Comparison of ENCODE assay signal across 15 mouse cellular contexts in genomic region chr2:120496511-120496910, GRCm38 (mm10). TPM values are rescaled to one million over a fixed set of nuclear protein-coding genes. Genes with fewer than 3 reads are reported as not detected.
A peak's percentile ranks its signal among the peaks of the same experiment; 100 is the strongest.
DNase-seq lines count a peak whose midpoint lies in the region; ATAC-seq lines count a peak whose summit lies in the region.
"Had no signal": no experiment of that assay in that cellular context is flagged by ENCODE, and none has a peak within 500 bp of the region (broad histone marks: within the 10 kb centered on the region; RNA-seq: fewer than 3 reads in every experiment).

No protein-coding gene starts in this region.

- no peak for ATAC-seq in frontal cortex, adult (ENCODE audit: low TSS enrichment)
- no peak for ATAC-seq in megakaryocyte progenitor cell, adult 5-6 weeks (replicated peaks; ENCODE audit: poor library complexity)
- ATAC-seq: midbrain, embryonic 15.5 days; Patski had no signal

- DNase-seq in frontal cortex, adult 2 months (ENCODE audit: extremely low spot score in 1 of 2, low spot score in 1 of 2), result peak; percentile 27 to 45
- peak; percentile 19 for DNase-seq in thymus, postnatal 4 days
- no peak for DNase-seq in thymus, postnatal 10 days (ENCODE audit: low spot score in 2 of 2)
- peak; percentile 55 to 82 for DNase-seq in layer of hippocampus, postnatal 14 days (ENCODE audit: low spot score in 2 of 2)
- DNase-seq in kidney, postnatal 14 days, result no peak
- no peak for DNase-seq in lung, adult 18-20 months
- DNase-seq: cerebellum, adult 11 months; cerebellum, postnatal 36 days; heart, adult 2 months; lung, embryonic 14.5 days; thymus, adult 2 months had no signal

RNA-seq across cellular contexts. Expression of gene Capn3, which starts 40.7 kb away (rescaled TPM):
- polyA plus RNA-seq in frontal cortex, adult 2 months (2012; rRNA removed), result 6.1 and 10.3 TPM in 2 replicates
- 10 to 100 TPM in 1 of 2 experiments, 1 to 10 TPM in 1; 6.7 to 10.2 TPM for total RNA-seq in layer of hippocampus, postnatal 14 days (2021)
- total RNA-seq in megakaryocyte progenitor cell, adult 5-6 weeks (2015), result 0.95 and 2.2 TPM in 2 replicates
- total RNA-seq in megakaryocyte progenitor cell, adult 5-6 weeks (2017), result 0.68 and 1.2 TPM in 2 replicates
- polyA plus RNA-seq: Patski had no signal

Comparison
In these comparisons a context has a peak if more than half of its experiments do, and no peak if none do; other contexts are left out.
1. DNase-seq: peak in frontal cortex, adult 2 months (2 of 2), thymus, postnatal 4 days (single experiment) and layer of hippocampus, postnatal 14 days (2 of 2); none in thymus, postnatal 10 days (0 of 2), kidney, postnatal 14 days (single experiment) and lung, adult 18-20 months (0 of 2).